Mouse (Mus musculus): Measurements from ENCODE around the gene Dbx1. TPM values are rescaled to one million over a fixed set of nuclear protein-coding genes. Genes with fewer than 3 reads are reported as not detected.
A peak's percentile ranks its signal among the peaks of the same experiment; 100 is the strongest.

Gene Dbx1
- polyA plus RNA-seq, 1 experiment from 2014 or later = 182 TPM

- peak overlapping the region; percentile 19; the same call in 1 of the 2 replicates for H3K4me2 ChIP-seq
- no peak overlapping the region for H3K27ac ChIP-seq (ENCODE audit: low read depth, low read length)
- peaks cover 30% of the 10 kb centered on the region for H3K27me3 ChIP-seq (ENCODE audit: control insufficient read depth, insufficient read depth, low read length)
- H3K4me3 ChIP-seq (ENCODE audit: low read depth, low read length) = no peak overlapping the region
- 2% methylated on average over 24 of the region's 24 CpGs for WGBS
- DNase-seq (ENCODE audit: low spot score, missing footprints) (peak; percentile 90), ATAC-seq (ENCODE audit: low FRiP score) (peak; percentile 81)
- no peaks in the 10 kb centered on the region for H3K36me3 ChIP-seq (ENCODE audit: control insufficient read depth, insufficient read depth, low read length)
- H3K4me1 ChIP-seq (ENCODE audit: control insufficient read depth, insufficient read depth, low read length) = peaks cover 9% of the 10 kb centered on the region
- no peaks in the 10 kb centered on the region for H3K9me3 ChIP-seq (ENCODE audit: control insufficient read depth, low read length)
- H3K9ac ChIP-seq (ENCODE audit: low read length) = no peak overlapping the region
Observed at GRCm38 (mm10) chr7:49661811-49662491, 25.3 kb upstream of the Dbx1 start.

GRCm38 (mm10) chr7:49640709-49641305, 4.2 kb upstream of the Dbx1 start:
- no peak for DNase-seq (ENCODE audit: low spot score, missing footprints)
- Histone ChIP-seq H3K27me3 (ENCODE audit: control insufficient read depth, insufficient read depth, low read length) (peaks cover 44% of the 10 kb centered on the region), H3K9ac (ENCODE audit: low read length) (no peak overlapping the region), H3K36me3 (ENCODE audit: control insufficient read depth, insufficient read depth, low read length) (no peaks in the 10 kb centered on the region), H3K4me3 (ENCODE audit: low read depth, low read length) (no peak overlapping the region), H3K9me3 (ENCODE audit: control insufficient read depth, low read length) (no peaks in the 10 kb centered on the region; the same call in 1 of the 2 replicates), H3K4me1 (ENCODE audit: control insufficient read depth, insufficient read depth, low read length) (peaks cover 39% of the 10 kb centered on the region), H3K4me2 (no peak overlapping the region), H3K27ac (ENCODE audit: low read depth, low read length) (peak overlapping the region; percentile 55; the same call in 1 of the 2 replicates)
- WGBS = 7% methylated on average over 3 of the region's 3 CpGs
- ATAC-seq (ENCODE audit: low FRiP score) = peak; percentile 49

GRCm38 (mm10) chr7:49639864-49640708, 3.4 kb upstream of the Dbx1 start:
- H3K9me3 ChIP-seq (ENCODE audit: control insufficient read depth, low read length) = no peaks in the 10 kb centered on the region
- peaks cover 48% of the 10 kb centered on the region for H3K27me3 ChIP-seq (ENCODE audit: control insufficient read depth, insufficient read depth, low read length)
- 5% methylated on average over 18 of the region's 18 CpGs for WGBS
- no peak overlapping the region for H3K9ac ChIP-seq (ENCODE audit: low read length)
- peak overlapping the region; percentile 4; the same call in 1 of the 2 replicates for H3K4me3 ChIP-seq (ENCODE audit: low read depth, low read length)
- no peaks in the 10 kb centered on the region for H3K36me3 ChIP-seq (ENCODE audit: control insufficient read depth, insufficient read depth, low read length)
- ATAC-seq (ENCODE audit: low FRiP score) (peak; percentile 33; the same call in 1 of the 2 replicates), DNase-seq (ENCODE audit: low spot score, missing footprints) (peak; percentile 95)
- peak overlapping the region; percentile 44; the same call in 1 of the 2 replicates for H3K4me2 ChIP-seq
- H3K27ac ChIP-seq (ENCODE audit: low read depth, low read length) = peak overlapping the region; percentile 55; the same call in 1 of the 2 replicates
- H3K4me1 ChIP-seq (ENCODE audit: control insufficient read depth, insufficient read depth, low read length) = peaks cover 39% of the 10 kb centered on the region

GRCm38 (mm10) chr7:49638941-49639776, 2.5 kb upstream of the Dbx1 start:
- peaks cover 49% of the 10 kb centered on the region for H3K27me3 ChIP-seq (ENCODE audit: control insufficient read depth, insufficient read depth, low read length)
- peaks cover 44% of the 10 kb centered on the region for H3K4me1 ChIP-seq (ENCODE audit: control insufficient read depth, insufficient read depth, low read length)
- H3K9me3 ChIP-seq (ENCODE audit: control insufficient read depth, low read length) = no peaks in the 10 kb centered on the region
- no peaks in the 10 kb centered on the region for H3K36me3 ChIP-seq (ENCODE audit: control insufficient read depth, insufficient read depth, low read length)
- peak overlapping the region; percentile 45; the same call in 1 of the 2 replicates for H3K27ac ChIP-seq (ENCODE audit: low read depth, low read length)
- ATAC-seq (ENCODE audit: low FRiP score) (no peak), DNase-seq (ENCODE audit: low spot score, missing footprints) (peak; percentile 96)
- H3K4me2 ChIP-seq = peak overlapping the region; percentile 44
- H3K4me3 ChIP-seq (ENCODE audit: low read depth, low read length) = peak overlapping the region; percentile 17; the same call in 1 of the 2 replicates
- WGBS = under 1% methylated on average over 35 of the region's 35 CpGs
- H3K9ac ChIP-seq (ENCODE audit: low read length) = peak overlapping the region; percentile 39; the same call in 1 of the 2 replicates

- H3K9ac ChIP-seq (ENCODE audit: low read length) = peak overlapping the region; percentile 33; the same call in 1 of the 2 replicates
- ATAC-seq (ENCODE audit: low FRiP score) = 0 out of 2 replicates have a peak, but pooled peaks have one; percentile 25
- peak overlapping the region; percentile 1; the same call in 1 of the 2 replicates for H3K27ac ChIP-seq (ENCODE audit: low read depth, low read length)
- WGBS = under 1% methylated on average over 21 of the region's 21 CpGs
- H3K36me3 ChIP-seq (ENCODE audit: control insufficient read depth, insufficient read depth, low read length) = no peaks in the 10 kb centered on the region
- peaks cover 53% of the 10 kb centered on the region for H3K4me1 ChIP-seq (ENCODE audit: control insufficient read depth, insufficient read depth, low read length)
- H3K4me2 ChIP-seq = peak overlapping the region; percentile 49
- no peaks in the 10 kb centered on the region for H3K9me3 ChIP-seq (ENCODE audit: control insufficient read depth, low read length)
- peak; percentile 96 for DNase-seq (ENCODE audit: low spot score, missing footprints)
- peaks cover 52% of the 10 kb centered on the region for H3K27me3 ChIP-seq (ENCODE audit: control insufficient read depth, insufficient read depth, low read length)
- H3K4me3 ChIP-seq (ENCODE audit: low read depth, low read length) = peak overlapping the region; percentile 11; the same call in 1 of the 2 replicates
Observed at GRCm38 (mm10) chr7:49637851-49638663, 1.4 kb upstream of the Dbx1 start.

- Histone ChIP-seq H3K9me3 (ENCODE audit: control insufficient read depth, low read length) (no peaks in the 10 kb centered on the region), H3K4me3 (ENCODE audit: low read depth, low read length) (peak overlapping the region; percentile 56; the same call in 1 of the 2 replicates), H3K27ac (ENCODE audit: low read depth, low read length) (peak overlapping the region; percentile 74), H3K9ac (ENCODE audit: low read length) (peak overlapping the region; percentile 42; the same call in 1 of the 2 replicates), H3K27me3 (ENCODE audit: control insufficient read depth, insufficient read depth, low read length) (peaks cover 58% of the 10 kb centered on the region), H3K4me1 (ENCODE audit: control insufficient read depth, insufficient read depth, low read length) (peaks cover 58% of the 10 kb centered on the region), H3K4me2 (peak overlapping the region; percentile 49; the same call in 1 of the 2 replicates), H3K36me3 (ENCODE audit: control insufficient read depth, insufficient read depth, low read length) (no peaks in the 10 kb centered on the region)
- WGBS = 1% methylated on average over 9 of the region's 9 CpGs
- ATAC-seq (ENCODE audit: low FRiP score) (no peak), DNase-seq (ENCODE audit: low spot score, missing footprints) (peak; percentile 95)
Observed at GRCm38 (mm10) chr7:49637281-49637680, 632 bp upstream of the Dbx1 start.

- H3K4me3 ChIP-seq (ENCODE audit: low read depth, low read length) = peak overlapping the region; percentile 56
- peak overlapping the region; percentile 49 for H3K4me2 ChIP-seq
- peak overlapping the region; percentile 76 for H3K9ac ChIP-seq (ENCODE audit: low read length)
- H3K36me3 ChIP-seq (ENCODE audit: control insufficient read depth, insufficient read depth, low read length) = no peaks in the 10 kb centered on the region
- WGBS = 0% methylated on average over 22 of the region's 22 CpGs
- H3K27me3 ChIP-seq (ENCODE audit: control insufficient read depth, insufficient read depth, low read length) = peaks cover 62% of the 10 kb centered on the region
- peak overlapping the region; percentile 84 for H3K27ac ChIP-seq (ENCODE audit: low read depth, low read length)
- ATAC-seq (ENCODE audit: low FRiP score) (no peak), DNase-seq (ENCODE audit: low spot score, missing footprints) (peak; percentile 96)
- H3K4me1 ChIP-seq (ENCODE audit: control insufficient read depth, insufficient read depth, low read length) = peaks cover 51% of the 10 kb centered on the region
- H3K9me3 ChIP-seq (ENCODE audit: control insufficient read depth, low read length) = no peaks in the 10 kb centered on the region
Observed at GRCm38 (mm10) chr7:49635971-49636370, 678 bp downstream of the Dbx1 start.
